Mouse (Mus musculus) thymus, adult 2 months (tissue): ENCODE data around the gene Eif3l. TPM values are rescaled to one million over a fixed set of nuclear protein-coding genes. Genes with fewer than 3 reads are reported as not detected.

ENCODE experiments used
- DNase-seq: peaks from one replicate; pipeline ENCODE4 v3.0.0; 2021
- H3K27ac ChIP-seq: fragments of 200-500 bp; 2 replicates; pipeline ENCODE4 v1.5.1; 2012; ENCODE audit warnings: low read length, control low read depth; ENCODE audit not compliant: control insufficient read depth, insufficient read depth
- H3K27me3 ChIP-seq: fragments of 200-500 bp; 2 replicates; pipeline ENCODE4 v1.6.1; 2012; ENCODE audit warnings: mild to moderate bottlenecking, low read length, moderate library complexity, mixed read lengths; ENCODE audit not compliant: control insufficient read depth, insufficient read depth
- H3K36me3 ChIP-seq: fragments of 200-500 bp; 2 replicates; pipeline ENCODE4 v1.6.1; 2012; ENCODE audit warnings: mild to moderate bottlenecking, low read length, moderate library complexity; ENCODE audit not compliant: control insufficient read depth, insufficient read depth
- H3K4me1 ChIP-seq: fragments of 200-500 bp; replicated peaks from 2 replicates; pipeline ENCODE4 v1.6.1; 2012; ENCODE audit warnings: low read length; ENCODE audit not compliant: control insufficient read depth, insufficient read depth
- H3K4me3 ChIP-seq: fragments of 200-500 bp; 2 replicates; pipeline ENCODE4 v1.5.1; 2012; ENCODE audit warnings: mild to moderate bottlenecking, low read length, control low read depth, moderate library complexity; ENCODE audit not compliant: control insufficient read depth, insufficient read depth
- CTCF ChIP-seq: fragments of 200-500 bp; IDR thresholded peaks from 2 replicates; pipeline ENCODE4 v1.5.1; 2012; ENCODE audit warnings: mild to moderate bottlenecking, control low read depth, low read length, moderate library complexity, borderline replicate concordance; ENCODE audit not compliant: control insufficient read depth, poor library complexity, insufficient read depth; ENCODE audit errors: extremely low read depth
- POLR2A ChIP-seq: fragments of 200-500 bp; IDR thresholded peaks from 2 replicates; pipeline ENCODE4 v1.6.1; 2012; ENCODE audit warnings: mild to moderate bottlenecking, low read length, control low read depth, moderate library complexity; ENCODE audit not compliant: control insufficient read depth, poor library complexity, insufficient read depth; ENCODE audit errors: extremely low read depth
- WGBS: fragments of 180-500 bp; shearing (Covaris S2); methylation state at CpG from one replicate; pipeline ENCODE4 v1.1.7; 2018; 5-methylcytosine and 5-hydroxymethylcytosine counted together
- polyA plus RNA-seq: library from polyadenylated mRNA; depleted of rRNA; stranded (reverse); fragments of >200 nt; gene quantifications from 2 replicates; pipeline ENCODE4 v1.2.3, GENCODE M21; 2012

The Eif3l gene
- polyA plus RNA-seq, 1 experiment: 205 TPM

DNA sequence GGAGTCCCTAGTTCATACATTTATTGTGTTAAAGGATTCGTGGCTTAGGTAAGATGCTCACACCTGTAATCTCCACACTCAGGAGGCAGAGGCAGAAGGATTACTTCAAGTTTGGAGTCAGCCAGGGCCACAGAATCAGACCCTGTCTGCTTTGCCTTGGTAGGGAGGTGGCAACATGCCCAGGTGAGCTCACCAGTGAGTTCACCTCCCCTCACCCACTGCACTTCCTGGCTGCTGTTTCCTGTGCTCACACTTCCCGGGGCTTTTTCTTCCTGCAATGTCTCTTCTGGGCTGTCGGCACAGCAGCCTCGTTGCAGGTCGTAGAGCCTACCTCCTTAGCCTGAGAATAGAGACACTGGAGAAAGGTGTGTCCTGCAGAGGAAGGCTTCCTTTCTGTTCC is 40.3 kb downstream of the Eif3l start:
- H3K4me3 ChIP-seq: no peak overlapping the region
- H3K27me3 ChIP-seq: no peaks in the 10 kb centered on the region
- WGBS: 45% methylated on average over 5 of the region's 5 CpGs
- H3K4me1 ChIP-seq: peaks cover 26% of the 10 kb centered on the region
- peak; percentile 48 for DNase-seq
- no peak for TF ChIP-seq POLR2A
- no peak for TF ChIP-seq CTCF
- peak overlapping the region; percentile 74 for H3K27ac ChIP-seq
- no peaks in the 10 kb centered on the region for H3K36me3 ChIP-seq

DNA sequence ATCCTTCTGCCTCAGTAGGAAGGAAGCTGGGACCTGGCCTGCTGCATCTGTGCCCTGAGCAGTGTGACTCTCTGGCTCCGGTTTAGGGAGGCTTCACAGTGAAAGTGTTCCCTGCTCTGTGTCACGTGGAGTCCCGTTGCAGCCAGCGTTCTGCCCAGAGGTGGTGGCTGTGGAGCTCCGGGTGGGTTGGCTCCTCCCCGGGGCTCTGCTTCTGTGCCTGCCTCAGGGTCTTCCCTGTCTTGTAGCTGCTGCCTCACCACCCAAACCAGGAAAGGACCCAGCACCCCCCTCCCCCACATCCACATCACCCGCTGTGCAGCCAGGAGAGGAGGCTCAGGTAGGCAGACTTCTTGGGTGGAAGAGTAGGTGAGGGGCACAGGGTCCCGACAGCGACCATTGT is 44.5 kb downstream of the Eif3l start:
- 98% methylated on average over 9 of the region's 9 CpGs for WGBS
- TF ChIP-seq CTCF (no peak), POLR2A (no peak)
- Histone ChIP-seq H3K36me3 (no peaks in the 10 kb centered on the region), H3K27me3 (no peaks in the 10 kb centered on the region), H3K4me1 (peaks cover 14% of the 10 kb centered on the region), H3K27ac (no peak overlapping the region), H3K4me3 (no peak overlapping the region)
- DNase-seq: no peak

DNA sequence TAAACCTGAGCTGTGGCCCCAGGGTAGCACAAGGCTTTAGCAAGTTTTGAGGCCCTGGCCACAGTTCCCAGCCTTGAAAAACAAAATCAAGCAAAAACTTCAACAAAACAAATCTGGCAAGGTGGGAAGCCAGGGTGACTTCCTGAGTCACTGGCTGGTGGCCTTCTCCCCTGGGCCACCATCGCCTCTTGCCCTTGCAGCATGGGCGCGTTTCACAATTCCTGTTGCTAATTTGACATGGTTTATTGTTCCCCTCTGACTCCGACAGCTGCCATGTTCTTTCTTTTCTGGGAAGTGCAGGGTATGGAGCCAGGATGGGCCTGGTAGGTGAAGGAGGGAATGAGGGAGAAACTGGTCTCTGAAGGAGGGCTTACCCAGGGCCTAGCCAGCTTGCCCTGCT is 47.1 kb downstream of the Eif3l start:
- no peak overlapping the region for H3K27ac ChIP-seq
- H3K4me1 ChIP-seq: no peaks in the 10 kb centered on the region
- no peak overlapping the region for H3K4me3 ChIP-seq
- H3K27me3 ChIP-seq: no peaks in the 10 kb centered on the region
- WGBS: 98% methylated on average over 4 of the region's 4 CpGs
- no peak for DNase-seq
- H3K36me3 ChIP-seq: peaks cover under 1% of the 10 kb centered on the region; the same call in 1 of the 2 replicates
- TF ChIP-seq POLR2A: no peak
- TF ChIP-seq CTCF: no peak

DNA sequence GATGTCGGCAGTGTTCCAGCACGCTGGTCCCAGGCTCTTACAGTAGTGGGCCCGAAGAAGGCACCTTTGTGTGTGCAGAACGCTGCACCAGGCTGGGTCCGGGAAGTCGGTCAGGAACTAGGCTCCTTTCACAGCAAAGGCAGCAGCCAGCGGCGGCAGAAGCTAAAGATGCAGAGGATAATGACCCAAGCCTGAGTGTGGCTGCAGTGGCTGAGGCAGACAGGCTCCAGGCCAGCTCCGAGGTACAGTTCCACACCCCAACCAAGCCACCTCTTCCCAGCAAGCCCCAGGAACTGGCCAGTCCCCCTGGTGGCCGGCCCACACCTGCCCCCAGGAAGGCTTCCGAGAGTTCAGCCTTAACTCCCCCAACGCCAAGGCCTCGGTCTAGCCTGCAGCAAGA is 47.6 kb downstream of the Eif3l start:
- no peak for TF ChIP-seq CTCF
- TF ChIP-seq POLR2A: no peak
- WGBS: 94% methylated on average over 13 of the region's 13 CpGs
- Histone ChIP-seq H3K27ac (no peak overlapping the region), H3K4me1 (no peaks in the 10 kb centered on the region), H3K27me3 (no peaks in the 10 kb centered on the region), H3K4me3 (no peak overlapping the region), H3K36me3 (peaks cover 5% of the 10 kb centered on the region; the same call in 1 of the 2 replicates)
- no peak for DNase-seq

DNA sequence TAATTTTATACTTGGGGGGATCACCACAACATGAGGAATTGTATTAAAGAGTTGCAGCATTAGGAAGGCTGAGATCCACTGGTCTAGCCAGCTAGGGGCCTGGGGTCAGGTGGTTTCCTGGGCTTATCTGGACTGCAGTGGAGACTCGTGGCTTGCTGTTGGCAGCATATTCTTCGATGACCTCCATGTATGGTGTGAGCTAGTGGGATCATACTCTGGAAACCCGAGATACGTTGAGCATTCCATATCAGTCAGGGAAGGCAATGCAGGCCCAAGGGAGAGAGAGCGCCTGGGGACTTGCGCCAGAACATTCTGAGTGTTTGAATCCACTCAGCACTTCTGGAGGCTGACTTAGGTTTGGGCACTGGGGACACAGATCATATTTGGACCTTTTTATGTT is 48.8 kb downstream of the Eif3l start:
- no peak for TF ChIP-seq POLR2A
- TF ChIP-seq CTCF: no peak
- Histone ChIP-seq H3K27ac (no peak overlapping the region), H3K27me3 (no peaks in the 10 kb centered on the region), H3K4me3 (no peak overlapping the region), H3K4me1 (no peaks in the 10 kb centered on the region), H3K36me3 (peaks cover 5% of the 10 kb centered on the region; the same call in 1 of the 2 replicates)
- DNase-seq: no peak
- WGBS: 87% methylated on average over 6 of the region's 6 CpGs

DNA sequence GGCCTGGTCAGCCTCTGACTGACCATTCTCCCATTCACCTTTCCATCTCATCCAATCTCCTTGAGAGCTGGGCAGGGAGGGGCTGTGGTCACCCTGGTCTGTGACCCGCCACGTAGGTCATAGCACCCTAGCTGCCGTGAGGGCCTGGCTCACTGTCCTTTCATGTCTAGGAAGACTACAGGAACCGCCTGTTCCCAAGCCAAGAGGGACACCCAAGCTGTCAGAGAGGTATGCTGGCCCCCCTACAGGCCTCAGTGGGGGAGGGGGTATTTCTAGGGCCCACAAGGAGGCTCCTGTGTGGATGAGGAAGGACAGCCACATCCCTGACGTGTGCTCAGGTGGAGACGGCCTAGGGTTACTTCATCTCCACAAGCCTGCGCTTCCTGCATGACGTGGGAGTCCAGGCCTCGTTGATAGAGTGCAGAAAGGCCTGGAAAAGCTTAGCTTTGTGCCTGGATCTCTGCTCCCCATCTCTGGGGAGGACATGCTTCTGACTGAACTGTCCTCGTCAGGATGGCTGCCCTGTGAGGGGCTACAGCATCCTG is 49.4 kb downstream of the Eif3l start:
- H3K27me3 ChIP-seq: no peaks in the 10 kb centered on the region
- 91% methylated on average over 10 of the region's 10 CpGs for WGBS
- no peak for DNase-seq
- H3K27ac ChIP-seq: no peak overlapping the region
- no peaks in the 10 kb centered on the region for H3K4me1 ChIP-seq
- peaks cover 5% of the 10 kb centered on the region; the same call in 1 of the 2 replicates for H3K36me3 ChIP-seq
- no peak for TF ChIP-seq POLR2A
- TF ChIP-seq CTCF: no peak
- H3K4me3 ChIP-seq: no peak overlapping the region
